Mouse (Mus musculus): ENCODE measurements at regions not wholly inside any gene's neighbourhood (a gene's known extent, or its start where the extent isn't known, plus 50 kb on each side); places are given as distances from the start of the nearest gene placed in this dataset.
A peak's percentile ranks its signal among the peaks of the same experiment; 100 is the strongest.

DNA sequence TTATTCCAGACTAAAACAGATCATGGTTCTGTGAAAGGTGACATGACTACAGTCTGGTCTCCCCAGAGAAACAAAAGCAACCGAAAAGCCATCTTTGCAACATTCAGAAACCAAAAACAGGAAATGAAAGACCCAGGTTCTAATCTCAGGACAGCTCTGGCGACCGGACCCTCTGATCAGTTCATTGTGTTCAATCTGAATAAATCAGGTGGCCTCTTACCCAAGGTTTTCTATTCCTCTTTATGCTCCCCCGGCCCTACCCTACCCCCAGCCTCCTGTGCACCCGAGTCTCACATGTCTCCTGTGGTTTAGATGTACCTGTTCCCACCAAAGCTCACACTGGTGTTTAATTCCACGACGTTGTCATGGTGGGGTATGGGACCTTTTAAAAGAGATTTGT lies 238.6 kb upstream of the Jmjd1c start:
- no peak for DNase-seq (ENCODE audit: low read depth, low spot score)

DNA sequence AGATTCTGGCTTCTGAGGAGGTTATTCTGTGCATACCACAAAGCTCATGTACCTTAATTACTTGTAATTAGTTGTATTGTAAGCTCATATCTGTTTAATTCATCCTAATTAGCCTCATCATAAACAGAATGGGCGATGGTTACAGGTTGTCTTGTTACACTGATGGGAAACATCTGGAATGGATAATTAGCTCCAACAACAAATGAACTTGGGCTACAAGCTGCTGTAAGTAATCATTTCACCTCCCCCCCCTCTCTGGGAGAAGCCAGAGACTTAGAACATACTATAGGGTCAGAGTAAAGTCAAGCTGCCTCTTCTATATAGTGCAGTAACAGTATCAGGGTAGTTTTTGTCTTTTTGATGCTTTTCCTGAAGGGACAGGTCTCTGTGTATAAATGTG lies 234.5 kb upstream of the Jmjd1c start:
- peak; percentile 48 for DNase-seq (ENCODE audit: low read depth, low spot score)

DNA sequence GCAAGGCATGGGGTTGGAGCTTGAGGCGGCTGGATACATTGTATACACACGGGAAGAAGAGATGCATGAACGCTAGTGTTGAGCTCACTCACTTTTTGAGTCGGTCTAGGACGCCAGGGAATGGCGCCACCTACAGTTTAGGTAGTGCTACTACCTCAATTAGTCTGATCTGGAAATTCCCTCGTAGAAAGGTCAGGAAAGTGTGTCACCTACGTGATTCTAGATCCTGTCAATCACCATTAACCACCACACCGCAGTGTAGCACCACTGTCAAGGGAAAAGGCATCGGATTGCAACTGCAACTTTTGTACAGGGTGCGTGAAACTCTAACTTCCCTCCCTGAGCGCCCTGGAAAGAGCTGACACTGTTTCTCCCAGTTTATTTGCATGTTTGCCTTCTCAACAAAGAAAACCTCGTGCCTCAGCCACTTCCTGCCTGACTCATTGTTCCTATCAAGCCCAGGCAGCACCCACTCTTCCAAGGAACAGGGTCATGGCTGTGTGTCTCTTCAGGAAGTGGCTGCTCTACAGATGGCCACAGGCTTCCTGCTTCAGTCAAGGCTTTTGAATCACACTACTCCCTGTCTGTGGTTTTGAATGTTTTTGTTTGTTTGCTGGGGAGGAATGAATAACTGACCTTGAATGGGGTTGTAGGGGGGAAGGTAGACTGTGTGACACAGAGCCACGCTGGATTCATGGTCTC lies 231.6 kb upstream of the Jmjd1c start:
- DNase-seq (ENCODE audit: low read depth, low spot score), result no peak

DNA sequence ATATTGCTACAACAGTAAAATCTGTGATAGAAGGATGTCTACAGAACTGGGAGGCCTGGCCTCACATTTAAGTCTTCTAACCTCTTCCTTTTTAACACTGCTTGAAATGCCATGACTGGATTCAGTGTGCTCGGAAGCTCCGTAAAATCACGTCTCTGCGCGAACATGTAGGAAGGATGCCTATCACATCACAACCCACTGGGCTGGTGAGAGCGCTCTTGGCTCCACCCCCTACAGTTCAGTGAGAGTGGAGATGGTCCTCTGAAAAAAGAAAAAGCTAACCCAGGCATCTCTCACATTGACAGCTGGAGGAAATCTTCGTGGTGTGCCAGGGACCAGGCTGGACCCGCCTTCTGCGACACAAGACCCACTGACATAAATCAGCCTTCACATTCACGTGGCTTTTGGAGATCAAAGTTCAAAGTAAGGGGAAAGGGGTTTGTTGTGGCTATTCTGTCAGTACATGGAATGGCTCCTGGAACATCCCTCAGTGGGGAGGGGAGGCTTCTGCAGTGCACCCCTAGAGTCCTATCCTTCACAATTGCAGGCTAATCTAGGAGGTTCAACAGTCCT lies 230.8 kb upstream of the Jmjd1c start:
- no peak for DNase-seq (ENCODE audit: low read depth, low spot score)

DNA sequence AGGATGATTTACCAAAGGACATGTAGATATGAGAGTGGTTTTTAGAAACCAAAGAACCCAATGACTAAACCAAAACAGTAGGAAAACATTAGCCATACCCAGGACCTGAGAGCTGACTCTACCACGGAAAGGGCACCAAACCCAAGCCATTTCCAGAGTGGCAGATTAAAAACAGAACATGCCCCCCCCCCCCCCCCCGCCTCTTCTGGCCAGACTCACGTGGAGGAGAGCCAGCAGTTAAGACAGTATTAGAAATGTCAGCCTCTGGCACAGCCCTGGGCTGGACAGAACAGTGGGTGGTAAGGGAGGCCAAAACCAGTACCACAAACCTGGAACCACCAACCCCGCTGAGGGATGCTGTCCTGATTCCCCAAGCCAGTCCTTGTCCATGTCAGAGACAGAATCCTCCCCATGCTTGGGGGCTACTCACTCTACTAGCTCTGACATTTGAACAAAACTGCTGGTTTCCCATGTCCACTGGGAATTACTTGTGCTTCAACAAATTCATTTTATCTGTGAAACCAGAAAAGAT lies 224.7 kb upstream of the Jmjd1c start:
- DNase-seq (ENCODE audit: low read depth, low spot score), result no peak

DNA sequence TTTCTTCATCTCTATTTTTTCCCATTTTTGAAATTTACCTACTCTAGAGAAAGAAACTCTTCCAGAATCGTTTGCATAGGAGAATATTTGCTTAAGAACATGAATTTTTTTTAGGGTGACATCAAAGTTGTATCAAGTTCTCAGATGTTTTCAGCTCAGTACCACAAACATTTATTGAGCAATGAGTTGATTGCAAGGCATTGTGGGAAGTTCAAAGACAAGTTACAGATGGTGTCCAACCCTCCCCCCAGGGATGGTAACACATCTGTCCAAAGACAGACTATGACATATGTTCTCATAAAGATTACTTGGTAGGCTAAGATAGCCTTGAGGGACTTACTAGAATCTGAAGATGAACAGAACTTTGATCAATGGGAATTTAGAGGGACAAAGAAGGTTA lies 224.3 kb upstream of the Jmjd1c start:
- no peak for DNase-seq (ENCODE audit: low read depth, low spot score)

DNA sequence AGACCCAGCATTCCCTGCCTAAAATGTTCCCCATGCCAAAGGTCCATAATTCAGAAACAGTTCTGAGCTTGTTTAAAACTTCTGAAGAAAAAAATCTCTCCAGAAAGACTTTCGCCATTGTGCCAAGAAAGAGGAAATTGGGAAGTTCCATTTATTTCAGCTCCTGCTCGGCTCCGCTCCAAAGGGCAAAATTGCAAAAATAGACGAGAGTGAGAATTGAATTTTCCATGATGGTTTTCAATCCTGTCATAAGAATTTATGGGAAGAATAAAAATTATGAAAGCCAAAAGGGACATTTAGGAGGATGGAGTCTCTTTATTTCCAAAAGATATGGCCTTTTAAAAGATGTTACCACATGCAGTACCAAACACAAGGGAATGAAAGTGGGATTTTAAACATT lies 222.5 kb upstream of the Jmjd1c start:
- no peak for DNase-seq (ENCODE audit: low read depth, low spot score)

DNA sequence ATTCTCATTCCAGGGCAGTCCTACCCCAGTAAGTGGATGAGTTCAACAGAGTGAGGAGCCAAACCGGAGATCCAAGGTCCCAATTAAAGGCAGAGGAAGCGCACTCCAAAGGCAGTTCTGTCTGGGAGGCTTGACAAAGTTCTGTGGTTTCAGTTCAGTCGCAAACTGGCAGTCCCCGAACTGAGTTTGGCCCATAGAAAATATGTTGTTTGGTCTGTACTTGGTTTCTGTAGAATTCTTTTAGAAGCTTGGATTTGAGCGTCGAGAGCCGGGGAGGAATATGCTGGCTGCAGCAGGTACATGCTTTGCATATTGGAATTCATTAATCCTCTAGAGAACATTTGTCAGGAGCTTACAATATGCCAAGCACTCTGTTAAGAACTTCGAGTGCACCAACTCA lies 216.9 kb upstream of the Jmjd1c start:
- DNase-seq (ENCODE audit: low read depth, low spot score), result no peak

DNA sequence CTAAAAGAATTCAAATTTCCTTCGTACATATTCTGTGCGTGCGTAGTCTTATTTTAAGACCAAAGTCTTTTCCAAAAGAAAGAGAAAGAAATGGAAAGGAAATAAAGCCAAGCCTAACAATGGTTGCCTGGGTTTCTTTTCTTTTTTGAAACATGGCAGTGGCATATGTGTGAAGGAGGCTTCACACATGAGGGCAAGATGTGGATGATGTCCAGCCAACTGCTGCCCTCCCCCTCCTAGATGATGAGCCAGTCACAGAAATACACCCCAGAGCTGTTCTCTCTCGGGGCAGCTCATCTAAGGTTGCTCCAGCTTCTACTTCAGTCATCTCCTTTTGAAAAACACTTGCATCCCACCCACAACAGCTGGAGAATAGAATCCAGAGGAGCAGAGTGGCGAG lies 213.1 kb upstream of the Jmjd1c start:
- no peak for DNase-seq (ENCODE audit: low read depth, low spot score)

DNA sequence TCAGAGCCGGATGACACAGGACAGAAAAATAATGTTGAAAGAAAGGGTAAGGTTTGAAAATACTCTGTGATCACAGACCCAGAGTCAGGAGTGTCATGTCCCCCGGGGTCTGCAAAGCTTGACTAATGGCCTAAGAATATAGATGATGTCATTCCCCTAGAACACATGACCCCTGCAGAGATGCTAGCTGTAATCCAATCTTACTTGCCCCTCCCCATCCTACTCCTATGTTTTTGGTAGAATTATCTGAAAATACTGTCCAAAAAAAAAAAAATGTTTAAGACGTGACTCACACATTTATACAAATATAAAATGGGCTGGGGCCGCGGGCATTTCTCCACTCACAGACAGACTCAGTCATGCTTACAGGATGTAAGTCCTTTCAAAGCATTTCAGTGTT lies 210.3 kb upstream of the Jmjd1c start:
- DNase-seq (ENCODE audit: low read depth, low spot score), result no peak

DNA sequence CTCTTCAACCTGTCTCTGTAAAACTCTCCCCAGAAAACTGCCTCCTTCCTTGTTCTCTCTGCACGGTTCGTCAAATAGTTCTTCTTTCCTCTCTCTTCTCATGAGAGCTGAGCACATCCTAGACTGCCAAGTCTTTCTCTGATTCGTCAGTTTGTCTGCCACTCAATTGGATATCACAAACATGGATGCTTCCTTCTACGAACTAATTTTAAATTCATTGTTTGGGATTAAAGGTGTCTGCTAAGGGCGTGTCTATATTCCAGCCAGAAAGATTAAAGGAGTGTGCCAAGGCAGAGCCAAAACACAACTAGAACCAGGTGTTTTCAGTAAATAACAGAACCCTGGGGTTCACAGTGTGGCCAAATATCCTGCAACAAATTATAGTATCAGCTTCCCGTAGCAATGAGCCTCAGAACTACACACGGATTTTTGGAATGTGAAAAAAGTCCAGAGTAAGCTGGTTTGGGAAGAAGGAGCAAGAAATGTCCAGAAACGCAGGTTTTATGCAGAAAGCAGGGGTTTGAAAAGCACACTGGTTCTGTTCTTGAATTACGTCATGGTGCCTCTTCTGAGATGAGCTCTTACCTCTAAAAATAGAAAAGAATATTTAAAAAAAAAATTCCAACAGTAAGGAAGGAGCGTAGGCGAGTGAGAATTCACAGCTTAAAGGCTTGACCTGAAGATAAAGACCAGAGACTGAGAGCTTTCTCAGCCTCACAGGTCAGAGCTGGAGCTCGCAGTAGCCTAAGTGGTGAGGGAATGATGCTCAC lies 206.0 kb upstream of the Jmjd1c start:
- no peak for DNase-seq (ENCODE audit: low read depth, low spot score)

DNA sequence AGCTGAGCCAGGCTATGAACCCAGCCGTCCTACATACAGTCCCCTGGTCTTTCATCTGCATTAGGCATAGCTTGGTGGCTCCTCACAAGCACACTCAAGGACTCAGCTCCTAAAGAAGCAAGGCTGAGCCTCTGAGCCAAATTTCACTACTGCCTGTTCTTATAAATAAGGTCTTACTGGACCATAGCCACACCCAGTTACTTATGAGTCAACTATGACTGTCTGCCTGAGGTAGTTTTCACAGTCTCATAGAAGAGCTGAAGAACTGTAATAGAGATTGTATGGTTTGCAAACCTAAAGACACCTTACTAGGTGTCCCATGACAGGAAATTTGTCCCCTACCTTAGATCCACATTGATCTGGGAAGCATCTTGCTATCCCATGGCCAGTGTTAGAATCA lies 204.1 kb upstream of the Jmjd1c start:
- DNase-seq (ENCODE audit: low read depth, low spot score), result no peak

DNA sequence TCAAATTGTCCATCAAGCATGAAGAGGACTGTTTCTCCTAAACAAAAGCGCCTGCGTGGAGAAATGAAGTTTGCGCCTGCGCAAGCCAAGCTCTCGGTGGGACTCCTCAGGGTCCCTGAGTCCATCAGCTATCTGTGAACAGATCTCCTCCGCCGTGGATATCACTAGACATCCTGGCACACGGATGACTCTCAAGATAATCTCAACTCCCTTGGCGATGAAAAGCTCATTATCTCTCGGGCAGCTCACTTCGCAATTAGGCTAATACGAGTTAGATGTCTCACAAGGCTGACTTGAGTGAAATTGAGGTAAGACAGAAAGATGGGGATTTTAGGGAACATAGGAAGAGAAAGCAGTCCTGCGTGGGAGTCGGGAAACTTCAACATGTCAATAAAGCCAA lies 202.1 kb upstream of the Jmjd1c start:
- DNase-seq (ENCODE audit: low read depth, low spot score), result no peak

DNA sequence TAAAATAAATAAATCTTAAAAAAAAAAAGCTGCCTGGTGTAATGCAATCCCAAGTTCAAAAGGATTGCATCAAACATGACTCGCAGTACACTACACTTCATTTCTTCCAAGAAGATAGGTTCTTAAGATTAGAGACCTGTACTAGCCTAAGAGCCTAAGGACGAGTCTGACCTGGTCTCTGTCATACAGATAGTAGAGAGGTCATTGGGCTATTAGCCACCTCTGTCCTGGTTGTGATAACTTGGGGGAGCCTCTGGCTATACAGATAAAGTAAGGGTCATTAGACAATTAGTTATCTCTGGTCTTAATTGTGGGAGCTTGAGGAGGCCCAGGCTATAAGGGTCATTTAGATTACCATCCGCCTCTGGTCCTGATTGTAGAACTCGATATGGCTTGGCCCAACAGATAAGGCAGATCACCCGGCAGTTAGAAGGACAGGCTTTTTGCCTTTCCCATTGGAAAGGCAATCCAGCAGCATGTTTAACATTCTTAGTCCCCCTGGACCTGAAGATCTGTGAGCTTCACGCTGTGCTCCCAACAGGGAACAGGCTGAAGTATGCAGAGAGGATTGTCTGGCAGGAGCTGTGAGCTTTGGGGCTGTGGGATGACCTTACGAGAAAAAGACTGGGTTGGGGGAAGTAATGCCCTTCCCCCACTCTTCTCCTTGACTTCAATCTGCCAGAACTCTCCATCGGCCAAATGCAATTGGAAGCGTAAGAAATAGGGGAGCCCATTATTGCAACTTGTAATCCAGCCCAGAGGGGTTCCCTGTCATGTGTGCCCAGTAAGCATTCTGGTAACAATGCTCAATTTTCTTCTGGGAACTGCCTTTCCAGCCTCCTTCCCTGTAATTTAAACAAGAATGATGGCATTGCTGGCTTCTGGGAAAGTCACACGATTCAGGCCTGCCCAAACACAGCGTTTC lies 199.0 kb upstream of the Jmjd1c start:
- no peak for DNase-seq (ENCODE audit: low read depth, low spot score)

DNA sequence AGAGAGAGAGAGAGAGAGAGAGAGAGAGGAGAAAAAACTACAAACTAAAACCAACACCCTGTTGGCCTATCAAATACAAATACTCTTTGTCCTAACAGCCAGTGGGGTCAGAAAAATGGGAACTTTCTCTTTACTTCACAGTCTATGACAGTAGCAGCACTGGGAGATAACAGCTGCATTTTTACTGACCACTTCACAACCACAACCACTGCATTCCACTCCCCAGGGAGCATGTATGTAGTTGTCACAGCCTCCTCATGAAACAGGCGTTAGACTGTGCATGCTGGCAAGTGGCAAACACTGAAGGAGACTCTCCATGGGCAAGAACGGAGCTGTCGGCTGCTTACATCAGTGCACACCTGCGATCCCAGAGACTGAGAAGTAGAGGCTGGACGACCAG lies 196.2 kb upstream of the Jmjd1c start:
- no peak for DNase-seq (ENCODE audit: low read depth, low spot score)

DNA sequence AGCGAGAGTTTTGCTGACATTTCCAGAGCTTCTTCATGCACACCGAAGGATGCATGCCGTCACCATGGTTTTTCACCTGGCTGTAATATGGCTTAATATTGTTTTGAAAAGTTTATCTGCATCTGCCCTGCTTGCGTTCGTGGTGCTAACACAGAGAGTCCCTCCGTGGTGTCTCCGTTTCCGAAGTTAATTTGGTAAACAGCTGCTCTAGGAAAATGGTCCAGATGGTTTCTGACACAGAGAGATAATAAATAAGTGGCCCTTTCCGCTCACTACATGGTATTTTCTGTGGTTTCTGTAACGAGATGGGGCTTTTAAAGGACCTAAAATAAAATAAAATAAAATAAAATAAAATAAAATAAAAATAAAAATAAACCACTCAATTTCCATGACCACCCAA lies 195.1 kb upstream of the Jmjd1c start:
- DNase-seq (ENCODE audit: low read depth, low spot score), result no peak

DNA sequence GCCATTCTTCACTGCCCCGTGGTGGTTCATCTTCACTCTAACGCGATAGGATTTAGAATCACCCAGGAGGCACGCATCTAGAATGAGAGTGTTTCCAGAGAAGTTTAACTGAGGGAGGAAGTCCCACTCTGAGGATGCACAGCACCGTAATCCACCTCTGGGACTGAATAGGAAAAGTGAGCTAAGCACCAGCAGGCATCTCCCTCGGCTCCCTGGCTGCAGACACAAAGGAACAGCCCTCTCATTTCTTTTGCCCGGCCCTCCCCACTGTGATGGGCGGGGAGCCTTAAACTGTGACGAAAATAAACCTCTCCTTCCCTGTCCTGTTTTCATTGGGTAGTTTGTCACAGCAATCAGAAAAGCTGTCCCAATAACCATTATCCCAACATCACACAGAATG lies 194.1 kb upstream of the Jmjd1c start:
- DNase-seq (ENCODE audit: low read depth, low spot score), result no peak

DNA sequence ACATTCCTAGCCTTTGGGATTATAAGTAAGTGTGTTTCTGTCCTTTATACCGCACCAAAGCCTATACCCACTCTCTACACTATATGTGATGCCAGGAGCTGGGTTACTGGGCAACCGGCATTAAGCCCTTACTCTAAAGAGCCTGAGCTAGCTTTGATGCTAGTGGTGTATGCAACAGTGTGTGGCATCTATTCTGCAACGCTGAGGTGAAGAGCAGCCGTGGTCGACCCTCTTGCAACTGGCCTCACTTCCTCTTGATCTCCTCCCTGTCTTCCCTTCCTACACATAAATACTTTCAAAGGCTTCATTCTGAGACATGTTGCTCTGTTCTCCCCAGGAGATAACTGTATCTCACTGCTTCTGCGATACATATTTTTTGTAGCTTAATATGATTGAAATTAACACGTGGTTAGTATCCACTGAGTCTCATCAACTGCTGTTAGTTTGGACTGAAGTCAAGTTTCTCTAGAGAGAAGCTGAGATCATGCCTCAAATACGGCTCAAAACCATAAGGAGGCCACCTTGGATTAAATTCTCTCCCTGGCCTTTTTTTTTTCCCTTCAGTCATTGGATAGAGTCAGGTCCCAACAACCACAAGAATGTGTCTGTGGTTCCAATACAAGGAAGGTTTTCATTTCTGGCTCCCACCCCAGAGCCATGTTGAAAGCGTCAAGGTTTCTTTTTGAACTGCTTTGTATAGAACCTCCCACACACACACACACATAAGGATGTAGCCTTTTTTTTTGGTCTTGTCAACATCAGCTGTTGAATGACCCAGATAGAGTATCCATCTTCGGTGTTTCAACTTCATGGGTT lies 191.2 kb upstream of the Jmjd1c start:
- no peak for DNase-seq (ENCODE audit: low read depth, low spot score)

DNA sequence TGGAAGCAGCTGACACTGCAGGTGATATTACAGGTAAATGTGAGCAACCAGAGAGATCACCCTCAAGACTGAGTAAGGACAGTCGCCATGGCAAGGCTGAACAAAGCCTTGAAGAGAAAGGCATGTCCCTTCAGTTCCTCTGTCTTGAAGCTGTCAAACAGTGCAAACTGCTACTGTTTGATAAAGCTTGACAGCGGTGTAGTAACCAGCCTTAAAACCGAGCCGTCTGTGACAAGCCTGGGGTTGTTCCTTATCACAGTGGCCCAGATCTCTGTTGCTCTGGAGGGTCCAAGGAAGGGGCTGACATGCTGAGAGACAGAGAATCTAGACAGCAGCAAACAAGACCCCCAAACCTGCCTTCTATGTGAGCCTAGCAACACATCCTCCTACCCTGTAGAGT lies 188.1 kb upstream of the Jmjd1c start:
- DNase-seq (ENCODE audit: low read depth, low spot score), result no peak

DNA sequence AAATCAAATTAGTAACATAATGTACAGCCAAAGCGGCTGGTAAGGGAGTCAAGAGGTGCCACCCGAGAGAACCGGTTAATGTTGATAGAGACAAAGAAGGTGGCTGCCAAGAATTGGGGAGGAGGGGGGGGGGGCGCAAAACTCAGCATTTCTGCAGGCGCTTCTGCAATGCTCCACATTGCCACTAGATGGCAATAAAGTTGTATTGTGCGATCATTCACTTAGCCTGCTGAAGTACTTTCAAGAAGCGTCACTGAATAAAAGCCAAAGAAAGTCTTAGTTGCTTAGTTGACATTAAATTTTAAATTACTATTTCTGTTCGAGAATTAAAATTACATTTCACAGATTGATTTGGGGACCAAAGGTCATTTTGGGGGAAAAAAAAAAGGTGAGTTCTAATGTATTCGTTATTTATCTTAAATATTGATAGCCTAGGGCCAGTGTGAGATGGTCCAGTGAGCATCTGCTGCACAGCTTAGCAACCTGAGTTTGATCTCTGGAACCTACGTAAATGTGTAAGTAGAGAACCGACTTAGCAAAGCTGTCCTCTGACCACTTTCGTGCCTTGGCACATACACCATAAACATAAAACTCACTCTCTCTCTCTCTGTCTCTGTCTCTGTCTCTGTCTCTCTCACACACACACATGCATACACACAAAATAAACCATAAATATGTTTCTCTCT lies 186.6 kb upstream of the Jmjd1c start:
- peak; percentile 83 for DNase-seq (ENCODE audit: low read depth, low spot score)
